Comparison of ENCODE assay signal across 15 mouse cellular contexts in genomic region chr2:179382594-179382993, GRCm38 (mm10). TPM values are rescaled to one million over a fixed set of nuclear protein-coding genes. Genes with fewer than 3 reads are reported as not detected.
DNase-seq lines count a peak whose midpoint lies in the region; ATAC-seq lines count a peak whose summit lies in the region.
"Had no signal": no experiment of that assay in that cellular context is flagged by ENCODE, and none has a peak within 500 bp of the region (broad histone marks: within the 10 kb centered on the region; RNA-seq: fewer than 3 reads in every experiment).

No protein-coding gene starts in this region.

- no peaks in the 10 kb centered on the region for H3K27me3 ChIP-seq in heart, embryonic 11.5 days (ENCODE audit: control insufficient read depth, insufficient read depth, low read length)
- H3K27me3 ChIP-seq in liver, embryonic 12.5 days (replicated peaks), result no peaks in the 10 kb centered on the region
- no peaks in the 10 kb centered on the region for H3K27me3 ChIP-seq in liver, embryonic 15.5 days
- no peaks in the 10 kb centered on the region for H3K27me3 ChIP-seq in hindbrain, embryonic 16.5 days (replicated peaks; ENCODE audit: control insufficient read depth, insufficient read depth, low read length)
- H3K27me3 ChIP-seq: limb, embryonic 15.5 days had no signal

- no peaks in the 10 kb centered on the region for H3K36me3 ChIP-seq in heart, embryonic 11.5 days (ENCODE audit: control insufficient read depth, insufficient read depth, low read length)
- H3K36me3 ChIP-seq in liver, embryonic 12.5 days, result no peaks in the 10 kb centered on the region
- H3K36me3 ChIP-seq in liver, embryonic 15.5 days (replicated peaks), result no peaks in the 10 kb centered on the region
- H3K36me3 ChIP-seq in hindbrain, embryonic 16.5 days (ENCODE audit: control insufficient read depth, insufficient read depth, low read length), result no peaks in the 10 kb centered on the region
- H3K36me3 ChIP-seq: limb, embryonic 15.5 days; midbrain, embryonic 10.5 days had no signal

- H3K4me1 ChIP-seq in heart, embryonic 11.5 days (ENCODE audit: control insufficient read depth, insufficient read depth, low read length), result no peaks in the 10 kb centered on the region
- H3K4me1 ChIP-seq in liver, embryonic 12.5 days, result no peaks in the 10 kb centered on the region
- no peaks in the 10 kb centered on the region for H3K4me1 ChIP-seq in liver, embryonic 15.5 days (replicated peaks)
- H3K4me1 ChIP-seq in hindbrain, embryonic 16.5 days (ENCODE audit: control insufficient read depth, insufficient read depth, low read depth, low read length), result peaks cover 7% of the 10 kb centered on the region

- H3K4me3 ChIP-seq in heart, embryonic 11.5 days (ENCODE audit: low read depth, low read length), result no peak overlapping the region
- no peak overlapping the region for H3K4me3 ChIP-seq in liver, embryonic 12.5 days
- H3K4me3 ChIP-seq in liver, embryonic 15.5 days (replicated peaks), result no peak overlapping the region
- H3K4me3 ChIP-seq in hindbrain, embryonic 16.5 days (ENCODE audit: low read length), result no peak overlapping the region
- H3K4me3 ChIP-seq: erythroblast, embryonic 14.5 days; limb, embryonic 15.5 days; midbrain, embryonic 10.5 days had no signal

- DNase-seq in heart, adult 11 months, result peak; percentile 92
- DNase-seq in liver, result no peak
- DNase-seq in lung, postnatal 4 days, result peak; percentile 11 to 38
- no peak for DNase-seq in ovary, postnatal 14 days (ENCODE audit: low spot score)
- DNase-seq: B cell, adult 2 months; cerebellum, adult 9-11 months; gastrocnemius, postnatal 14 days; right cerebral cortex, postnatal 25 days had no signal

- no peak overlapping the region for H3K9ac ChIP-seq in heart, embryonic 11.5 days (ENCODE audit: low read depth, low read length)
- H3K9ac ChIP-seq in liver, embryonic 12.5 days, result no peak overlapping the region
- no peak overlapping the region for H3K9ac ChIP-seq in liver, embryonic 15.5 days
- no peak overlapping the region for H3K9ac ChIP-seq in hindbrain, embryonic 16.5 days (ENCODE audit: low read depth, low read length)
- H3K9ac ChIP-seq: limb, embryonic 15.5 days had no signal

- no peak for ATAC-seq in heart, embryonic 11.5 days (replicated peaks; ENCODE audit: insufficient number of reproducible peaks, low FRiP score, low TSS enrichment)
- ATAC-seq in liver, embryonic 12.5 days, result 0 out of 2 replicates have a peak, but pooled peaks have one; percentile 35
- ATAC-seq in liver, embryonic 15.5 days (ENCODE audit: insufficient read depth), result 0 out of 2 replicates have a peak, but pooled peaks have one; percentile 25
- ATAC-seq in hindbrain, embryonic 16.5 days, result no peak

- 77% methylated on average over 9 of the region's 9 CpGs for WGBS in heart, embryonic 11.5 days (ENCODE audit: insufficient replicate concordance)
- 62% methylated on average over 9 of the region's 9 CpGs for WGBS in liver, embryonic 12.5 days (ENCODE audit: insufficient replicate concordance)
- 54% methylated on average over 9 of the region's 9 CpGs for WGBS in liver, embryonic 15.5 days (ENCODE audit: insufficient replicate concordance)
- 82% methylated on average over 9 of the region's 9 CpGs for WGBS in hindbrain, embryonic 16.5 days

- H3K27ac ChIP-seq in heart, embryonic 11.5 days (ENCODE audit: low read depth, low read length), result no peak overlapping the region
- no peak overlapping the region for H3K27ac ChIP-seq in liver, embryonic 12.5 days
- H3K27ac ChIP-seq in liver, embryonic 15.5 days (replicated peaks), result no peak overlapping the region
- H3K27ac ChIP-seq in hindbrain, embryonic 16.5 days (ENCODE audit: low read depth, low read length), result no peak overlapping the region
- H3K27ac ChIP-seq: limb, embryonic 15.5 days; midbrain, embryonic 10.5 days had no signal

- H3K9me3 ChIP-seq in heart, embryonic 11.5 days (replicated peaks; ENCODE audit: control insufficient read depth, low read length), result no peaks in the 10 kb centered on the region; the same call in 1 of the 2 replicates
- peaks cover 16% of the 10 kb centered on the region; the same call in 1 of the 2 replicates for H3K9me3 ChIP-seq in liver, embryonic 12.5 days (replicated peaks)
- no peaks in the 10 kb centered on the region for H3K9me3 ChIP-seq in liver, embryonic 15.5 days (replicated peaks)
- no peaks in the 10 kb centered on the region for H3K9me3 ChIP-seq in hindbrain, embryonic 16.5 days (ENCODE audit: control insufficient read depth, low read length)
- H3K9me3 ChIP-seq: limb, embryonic 15.5 days; midbrain, embryonic 10.5 days had no signal

- H3K4me2 ChIP-seq in heart, embryonic 11.5 days, result no peak overlapping the region
- no peak overlapping the region for H3K4me2 ChIP-seq in liver, embryonic 12.5 days
- H3K4me2 ChIP-seq in liver, embryonic 15.5 days, result no peak overlapping the region
- no peak overlapping the region for H3K4me2 ChIP-seq in hindbrain, embryonic 16.5 days (ENCODE audit: low read length)
- H3K4me2 ChIP-seq: limb, embryonic 15.5 days had no signal

RNA-seq across cellular contexts. Expression of gene Cdh4, which starts 59.6 kb away (rescaled TPM):
- polyA plus RNA-seq in heart, embryonic 11.5 days (2014; fragmentation: Nextera tagmentation; extraction: Ambion mirVana), result 0.56 and 0.75 TPM in 2 replicates
- polyA plus RNA-seq in liver, embryonic 12.5 days (2016; fragmentation: Nextera tagmentation; extraction: Ambion mirVana), result 0.20 and 0.30 TPM in 2 replicates
- polyA plus RNA-seq in liver, embryonic 15.5 days (2015; fragmentation: Nextera tagmentation; extraction: Ambion mirVana), result 0.29 and 0.31 TPM in 2 replicates
- 43.0 and 46.7 TPM in 2 replicates for polyA plus RNA-seq in hindbrain, embryonic 16.5 days (2015; fragmentation: Nextera tagmentation; extraction: Ambion mirVana)
- polyA plus RNA-seq: erythroblast, embryonic 14.5 days had no signal

Comparison
In these comparisons a context has a peak if more than half of its experiments do, and no peak if none do; other contexts are left out.
1. DNase-seq: peak in heart, adult 11 months (single experiment) and lung, postnatal 4 days (2 of 2); none in liver (single experiment) and ovary, postnatal 14 days (single experiment).
2. ATAC-seq: peak in liver, embryonic 12.5 days (single experiment) and liver, embryonic 15.5 days (single experiment); none in heart, embryonic 11.5 days (single experiment) and hindbrain, embryonic 16.5 days (single experiment).
3. RNA of gene Cdh4, which starts 59.6 kb away (polyA plus RNA-seq): 43.0 to 46.7 TPM in hindbrain, embryonic 16.5 days; 0.56 to 0.75 TPM in heart, embryonic 11.5 days, 0.29 to 0.31 TPM in liver, embryonic 15.5 days and 0.20 to 0.30 TPM in liver, embryonic 12.5 days; every median in the first group is over 10 times any median in the second.